Mouse (Mus musculus) spleen, adult 2 months (tissue): ENCODE data around the gene Rufy3. TPM values are rescaled to one million over a fixed set of nuclear protein-coding genes. Genes with fewer than 3 reads are reported as not detected.

Source experiments
- DNase-seq, 2 experiments: peaks; one replicate each; pipeline versions ENCODE4 v3.0.0 to v3.0.0-alpha.2; 2012 to 2021; ENCODE audit warnings: low spot score in 2 of 2, low read depth in 1 of 2
- H3K27ac ChIP-seq: fragments of 200-500 bp; 2 replicates; pipeline ENCODE4 v1.5.1; 2012; ENCODE audit warnings: low read length, inconsistent platforms; ENCODE audit not compliant: insufficient read depth
- H3K27me3 ChIP-seq: fragments of 200-500 bp; 2 replicates; pipeline ENCODE4 v1.6.1; 2012; ENCODE audit warnings: mild to moderate bottlenecking, moderate library complexity, low read length, inconsistent platforms; ENCODE audit not compliant: control insufficient read depth, insufficient read depth
- H3K36me3 ChIP-seq: fragments of 200-500 bp; 2 replicates; pipeline ENCODE4 v1.6.1; 2012; ENCODE audit warnings: mild to moderate bottlenecking, low read length, inconsistent platforms; ENCODE audit not compliant: control insufficient read depth, insufficient read depth
- H3K4me1 ChIP-seq: fragments of 200-500 bp; 2 replicates; pipeline ENCODE4 v1.6.1; 2011; ENCODE audit warnings: inconsistent platforms; ENCODE audit not compliant: control insufficient read depth, insufficient read depth, insufficient read length
- H3K4me3 ChIP-seq: fragments of 200-500 bp; 2 replicates; pipeline ENCODE4 v1.5.1; 2011; ENCODE audit warnings: mild to moderate bottlenecking, inconsistent platforms; ENCODE audit not compliant: insufficient read depth, insufficient read length; ENCODE audit errors: extremely low read depth
- CTCF ChIP-seq: fragments of 200-500 bp; IDR thresholded peaks from 2 replicates; pipeline ENCODE4 v1.5.1; 2011; ENCODE audit warnings: mild to moderate bottlenecking, inconsistent platforms; ENCODE audit not compliant: insufficient read depth, insufficient read length, insufficient replicate concordance; ENCODE audit errors: extremely low read depth
- POLR2A ChIP-seq: fragments of 200-500 bp; IDR thresholded peaks from 2 replicates; pipeline ENCODE4 v1.6.1; 2011; ENCODE audit warnings: low read depth, low read length, inconsistent platforms
- WGBS: fragments of 180-500 bp; shearing (Covaris S2); methylation state at CpG from one replicate; pipeline ENCODE4 v1.1.7; 2018; 5-methylcytosine and 5-hydroxymethylcytosine counted together
- polyA plus RNA-seq: library from polyadenylated mRNA; depleted of rRNA; stranded (reverse); fragments of >200 nt; gene quantifications from 2 replicates; pipeline ENCODE4 v1.2.3, GENCODE M21; 2012

Gene Rufy3
- polyA plus RNA-seq, 1 experiment, result 3.7 TPM

DNA sequence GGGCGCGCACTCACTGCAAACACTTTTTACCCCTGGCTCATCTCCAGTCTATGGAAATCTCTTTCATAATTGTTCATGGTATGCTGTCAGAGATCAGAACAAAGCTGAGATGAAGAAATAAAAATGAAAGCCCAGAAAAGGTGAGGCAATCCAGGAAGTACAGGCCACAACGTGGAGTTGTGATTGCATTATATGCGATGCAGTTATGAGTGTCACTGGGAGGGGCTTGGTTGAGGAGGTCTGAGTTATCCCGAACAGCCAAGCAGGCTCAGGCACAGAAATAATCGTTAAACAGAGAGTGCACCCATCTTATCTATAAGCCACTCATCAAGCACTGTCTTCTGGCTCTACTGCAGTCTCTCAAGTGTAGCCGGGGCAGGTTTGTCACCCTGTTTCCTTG is 114.1 kb downstream of the Rufy3 start:
- Histone ChIP-seq H3K27me3 (0 out of 2 replicates have a peak, but pooled peaks cover 1% of the 10 kb centered on the region), H3K36me3 (no peaks in the 10 kb centered on the region), H3K27ac (no peak overlapping the region), H3K4me1 (no peaks in the 10 kb centered on the region; the same call in 1 of the 2 replicates), H3K4me3 (no peak overlapping the region)
- TF ChIP-seq POLR2A, result no peak
- 62% methylated on average over 7 of the region's 7 CpGs for WGBS
- no peak for DNase-seq

- DNase-seq, result no peak
- H3K4me1 ChIP-seq, result no peaks in the 10 kb centered on the region; the same call in 1 of the 2 replicates
- no peak overlapping the region for H3K27ac ChIP-seq
- WGBS, result 74% methylated on average over 6 of the region's 6 CpGs
- no peaks in the 10 kb centered on the region for H3K36me3 ChIP-seq
- 0 out of 2 replicates have a peak, but pooled peaks cover 1% of the 10 kb centered on the region for H3K27me3 ChIP-seq
- no peak overlapping the region for H3K4me3 ChIP-seq
- TF ChIP-seq POLR2A, result no peak
- TF ChIP-seq CTCF, result no peak
Measured at GRCm38 (mm10) chr5:88679341-88679740, 114.5 kb downstream of the Rufy3 start.

DNA sequence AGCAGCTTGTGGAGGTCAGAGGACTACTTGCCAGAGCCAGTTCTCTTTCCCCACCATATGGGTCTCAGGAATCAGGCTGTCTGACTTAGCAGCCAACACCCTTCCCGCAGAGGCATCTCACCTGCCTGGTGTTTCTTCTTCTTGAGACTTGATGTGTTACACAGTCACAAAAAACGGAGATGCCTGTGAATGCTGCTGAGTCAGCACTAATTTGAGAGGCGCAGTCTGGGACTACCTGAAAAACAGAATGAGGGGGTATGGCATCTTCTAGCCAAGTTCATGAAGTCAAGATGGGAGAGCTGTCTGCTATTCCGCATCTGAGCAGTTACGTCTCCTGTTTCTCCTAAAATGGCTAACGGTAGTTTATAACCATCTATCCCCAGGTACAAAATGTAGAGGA is 115.7 kb downstream of the Rufy3 start:
- no peaks in the 10 kb centered on the region for H3K4me1 ChIP-seq
- H3K36me3 ChIP-seq, result no peaks in the 10 kb centered on the region
- no peak overlapping the region for H3K27ac ChIP-seq
- no peak for TF ChIP-seq POLR2A
- TF ChIP-seq CTCF, result no peak
- no peak overlapping the region for H3K4me3 ChIP-seq
- WGBS, result 91% methylated on average over 6 of the region's 6 CpGs
- H3K27me3 ChIP-seq, result peaks cover 3% of the 10 kb centered on the region; the same call in 1 of the 2 replicates
- DNase-seq, result no peak

GRCm38 (mm10) chr5:88683706-88684105 is 118.9 kb downstream of the Rufy3 start:
- no peak overlapping the region for H3K4me3 ChIP-seq
- H3K27ac ChIP-seq, result no peak overlapping the region
- no peaks in the 10 kb centered on the region for H3K36me3 ChIP-seq
- no peak for DNase-seq
- TF ChIP-seq CTCF, result no peak
- no peak for TF ChIP-seq POLR2A
- no peaks in the 10 kb centered on the region for H3K4me1 ChIP-seq
- H3K27me3 ChIP-seq, result peaks cover 3% of the 10 kb centered on the region; the same call in 1 of the 2 replicates
- 83% methylated on average over 9 of the region's 9 CpGs for WGBS

- no peak overlapping the region for H3K4me3 ChIP-seq
- 37% methylated on average over 3 of the region's 3 CpGs for WGBS
- H3K36me3 ChIP-seq, result no peaks in the 10 kb centered on the region
- H3K4me1 ChIP-seq, result no peaks in the 10 kb centered on the region
- TF ChIP-seq CTCF (no peak), POLR2A (no peak)
- H3K27me3 ChIP-seq, result peaks cover 3% of the 10 kb centered on the region; the same call in 1 of the 2 replicates
- no peak overlapping the region for H3K27ac ChIP-seq
- no peak for DNase-seq
Measured at GRCm38 (mm10) chr5:88684226-88684625, 119.4 kb downstream of the Rufy3 start.

- no peak for TF ChIP-seq POLR2A
- TF ChIP-seq CTCF, result no peak
- H3K4me1 ChIP-seq, result no peaks in the 10 kb centered on the region
- H3K27me3 ChIP-seq, result peaks cover 3% of the 10 kb centered on the region; the same call in 1 of the 2 replicates
- H3K27ac ChIP-seq, result no peak overlapping the region
- no peak overlapping the region for H3K4me3 ChIP-seq
- no peaks in the 10 kb centered on the region for H3K36me3 ChIP-seq
- DNase-seq, result no peak
- 31% methylated on average over 6 of the region's 6 CpGs for WGBS
Measured at GRCm38 (mm10) chr5:88685306-88685705, 120.5 kb downstream of the Rufy3 start.

DNA sequence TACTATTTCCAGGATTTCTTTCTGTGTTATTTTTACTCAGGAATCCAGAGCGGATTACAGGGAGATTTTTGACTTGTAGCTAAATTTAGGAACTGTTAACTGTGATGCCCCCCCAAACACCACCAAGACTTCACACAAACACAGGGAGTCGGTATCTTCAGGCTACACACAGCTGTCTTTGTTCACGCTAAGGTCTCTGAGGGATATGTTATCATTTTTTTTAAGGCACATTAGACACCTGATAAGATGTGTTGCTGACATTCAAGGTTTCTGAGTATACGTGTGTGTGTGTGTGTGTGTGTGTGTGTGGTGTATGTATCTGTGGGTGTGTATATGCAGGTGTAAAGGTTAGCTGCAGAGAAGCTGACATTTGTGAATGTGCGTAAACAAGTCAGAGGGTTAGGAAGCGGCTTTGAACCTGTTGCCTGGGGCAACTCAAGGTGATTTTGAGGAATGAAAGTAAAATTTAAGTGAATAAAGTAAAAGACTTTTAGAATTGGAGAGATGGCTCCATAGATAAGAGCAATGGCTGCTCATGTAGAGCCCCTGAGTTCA is 121.0 kb downstream of the Rufy3 start:
- no peak for DNase-seq
- WGBS, result 65% methylated on average over 6 of the region's 6 CpGs
- H3K27ac ChIP-seq, result no peak overlapping the region
- H3K4me3 ChIP-seq, result no peak overlapping the region
- H3K27me3 ChIP-seq, result peaks cover 3% of the 10 kb centered on the region; the same call in 1 of the 2 replicates
- H3K4me1 ChIP-seq, result no peaks in the 10 kb centered on the region
- H3K36me3 ChIP-seq, result no peaks in the 10 kb centered on the region
- TF ChIP-seq POLR2A (no peak), CTCF (no peak)
